Mouse (Mus musculus): Measurements from ENCODE around the gene Gfi1.

Gfi1 gene

GRCm38 (mm10) chr5:107678392-107678791, 47.4 kb downstream of the Gfi1 start:
- in situ Hi-C loops (cut with MboI, MseI): loop anchor here in 1 of 2 experiments (10.0 kb wide), 1 partner anchor 346 kb away; no protein-coding TSS in a partner anchor

Measured in T-helper 17 cell (primary cell).